Mouse (Mus musculus) intestine, postnatal 0 days (tissue): ENCODE results near the gene Eml6. TPM values are rescaled to one million over a fixed set of nuclear protein-coding genes. Genes with fewer than 3 reads are reported as not detected.
"Not testable (repeated sequence)": the region's sequence is repeated elsewhere in the genome, so short reads cannot be mapped to it uniquely, and the experiment has no call there.

ENCODE experiments used
- ATAC-seq: fragments of 200-750 bp; cut with Nextera tagmentation; 2 replicates; pipeline ENCODE4 v1.8.0; 2017; ENCODE audit warnings: mild to moderate bottlenecking, moderate TSS enrichment, moderate library complexity
- H3K27ac ChIP-seq: fragments of 300-500 bp; sonication (generic); 2 replicates; pipeline ENCODE4 v1.5.1; 2014; ENCODE audit warnings: mild to moderate bottlenecking, low read depth, low read length, moderate library complexity
- H3K27me3 ChIP-seq: fragments of 300-500 bp; sonication (generic); replicated peaks from 2 replicates; pipeline ENCODE4 v1.6.1; 2014; ENCODE audit warnings: low read length, mixed read lengths; ENCODE audit not compliant: control insufficient read depth, insufficient read depth
- H3K36me3 ChIP-seq: fragments of 300-500 bp; sonication (generic); 2 replicates; pipeline ENCODE4 v1.6.1; 2014; ENCODE audit warnings: mild to moderate bottlenecking, moderate library complexity; ENCODE audit not compliant: control insufficient read depth, insufficient read depth
- H3K4me1 ChIP-seq: fragments of 300-500 bp; sonication (generic); replicated peaks from 2 replicates; pipeline ENCODE4 v1.6.1; 2014; ENCODE audit warnings: antibody characterized with exemption, low read length, mixed read lengths; ENCODE audit not compliant: control insufficient read depth, insufficient read depth
- H3K4me2 ChIP-seq: fragments of 300-500 bp; sonication (generic); replicated peaks from 2 replicates; pipeline ENCODE4 v1.6.1; 2014; ENCODE audit warnings: low read depth, mild to moderate bottlenecking, moderate library complexity
- H3K4me3 ChIP-seq: fragments of 300-500 bp; sonication (generic); 2 replicates; pipeline ENCODE4 v1.5.1; 2014; ENCODE audit warnings: low read depth, low read length
- H3K9ac ChIP-seq: fragments of 300-500 bp; sonication (generic); 2 replicates; pipeline ENCODE4 v1.6.1; 2014; ENCODE audit warnings: mild to moderate bottlenecking, low read depth, low read length
- H3K9me3 ChIP-seq: fragments of 300-500 bp; sonication (generic); 2 replicates; pipeline ENCODE4 v1.6.1; 2016; ENCODE audit warnings: mixed run types; ENCODE audit not compliant: control insufficient read depth
- CTCF ChIP-seq: sonication (generic); IDR thresholded peaks from 2 replicates; pipeline ENCODE4 v1.5.1; 2016; ENCODE audit warnings: low read depth, mild to moderate bottlenecking, control low read depth, antibody characterized with exemption, moderate library complexity
- WGBS: fragments of 180-500 bp; shearing (Covaris S2); extraction: QIAGEN DNeasy Blood & Tissue Kit; methylation state at CpG from one replicate; pipeline ENCODE4 v1.1.7; 2014; 5-methylcytosine and 5-hydroxymethylcytosine counted together
- polyA plus RNA-seq: library from polyadenylated mRNA; unstranded; fragments of >200 nt; fragmentation: Nextera tagmentation; extraction: Ambion mirVana; gene quantifications from 2 replicates; pipeline ENCODE4 v1.2.1, GENCODE M21; 2015

The Eml6 gene
- polyA plus RNA-seq, 1 experiment from 2014 or later = 0.46 TPM

DNA sequence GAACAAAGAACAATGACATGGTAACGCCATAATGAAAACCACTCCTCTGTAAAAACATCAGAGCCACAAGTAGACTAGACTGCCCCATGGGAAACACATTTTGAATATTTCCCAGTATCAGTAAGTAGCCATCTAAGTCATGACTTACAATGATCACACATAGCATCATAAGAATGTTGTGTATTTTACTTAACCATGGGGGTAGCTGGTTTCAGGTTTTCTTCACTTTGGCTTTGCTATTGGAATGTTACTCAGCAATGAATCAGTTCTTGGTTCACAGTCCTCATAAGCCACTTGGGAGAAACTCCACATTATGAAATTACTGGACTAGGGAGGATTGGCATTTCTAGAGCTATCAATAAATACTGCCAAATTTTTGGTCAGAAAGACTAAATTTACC, 141.5 kb downstream of the Eml6 start:
- no peak for ATAC-seq
- no peaks in the 10 kb centered on the region for H3K36me3 ChIP-seq
- H3K27ac ChIP-seq = no peak overlapping the region
- H3K4me2 ChIP-seq = no peak overlapping the region
- no peak overlapping the region for H3K4me3 ChIP-seq
- no peak overlapping the region for H3K9ac ChIP-seq
- H3K4me1 ChIP-seq = no peaks in the 10 kb centered on the region
- WGBS = 85% methylated on average over 1 of the region's 1 CpGs
- H3K27me3 ChIP-seq = no peaks in the 10 kb centered on the region
- no peaks in the 10 kb centered on the region for H3K9me3 ChIP-seq
- no peak for TF ChIP-seq CTCF

DNA sequence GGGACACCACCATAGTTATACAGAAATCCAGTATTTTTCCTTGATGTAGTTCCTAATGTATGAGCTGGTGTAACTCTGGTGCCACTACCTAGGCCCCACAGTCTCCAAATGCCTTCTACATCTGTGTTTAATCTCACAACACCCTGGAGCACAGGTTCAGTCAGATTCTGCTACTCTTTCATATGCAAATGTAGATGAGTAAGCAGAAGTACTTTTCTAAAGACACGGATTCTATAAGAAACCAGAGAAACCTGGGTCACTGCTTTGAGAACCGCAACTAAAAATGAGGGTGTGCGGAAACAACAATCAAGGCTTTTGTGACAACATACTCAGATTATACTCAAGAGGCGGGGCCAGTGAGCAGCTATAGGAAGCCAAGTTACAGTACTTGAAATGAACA, 142.8 kb downstream of the Eml6 start:
- H3K4me3 ChIP-seq = no peak overlapping the region
- no peaks in the 10 kb centered on the region for H3K4me1 ChIP-seq
- H3K4me2 ChIP-seq = no peak overlapping the region
- no peaks in the 10 kb centered on the region for H3K9me3 ChIP-seq
- no peak overlapping the region for H3K27ac ChIP-seq
- no peak overlapping the region for H3K9ac ChIP-seq
- no peak for ATAC-seq
- WGBS = 83% methylated on average over 4 of the region's 4 CpGs
- no peaks in the 10 kb centered on the region for H3K27me3 ChIP-seq
- TF ChIP-seq CTCF = no peak
- H3K36me3 ChIP-seq = no peaks in the 10 kb centered on the region

DNA sequence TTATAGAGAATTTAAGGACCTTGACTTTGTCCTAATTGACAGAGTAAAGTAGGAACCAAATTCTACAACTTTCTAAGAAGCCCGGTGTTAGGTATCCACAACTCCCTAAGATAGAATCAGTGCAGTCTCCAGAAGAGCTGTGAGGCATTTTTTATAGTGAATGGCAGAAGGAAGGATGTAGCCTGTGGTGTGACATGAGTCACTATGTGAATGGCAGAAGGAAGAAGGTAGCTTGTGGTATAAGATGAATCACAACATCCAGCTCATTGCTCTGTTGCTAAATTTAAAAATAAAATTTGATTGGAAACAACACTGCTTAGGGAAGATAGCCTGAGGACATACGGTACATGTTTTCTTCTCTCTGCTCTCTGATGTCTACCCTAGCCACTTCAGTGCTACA, 146.2 kb downstream of the Eml6 start:
- Histone ChIP-seq H3K4me3 (no peak overlapping the region), H3K4me1 (no peaks in the 10 kb centered on the region), H3K4me2 (no peak overlapping the region), H3K27me3 (no peaks in the 10 kb centered on the region), H3K9me3 (no peaks in the 10 kb centered on the region), H3K36me3 (no peaks in the 10 kb centered on the region), H3K27ac (no peak overlapping the region), H3K9ac (no peak overlapping the region)
- no peak for ATAC-seq
- 82% methylated on average over 2 of the region's 2 CpGs for WGBS
- TF ChIP-seq CTCF = no peak

DNA sequence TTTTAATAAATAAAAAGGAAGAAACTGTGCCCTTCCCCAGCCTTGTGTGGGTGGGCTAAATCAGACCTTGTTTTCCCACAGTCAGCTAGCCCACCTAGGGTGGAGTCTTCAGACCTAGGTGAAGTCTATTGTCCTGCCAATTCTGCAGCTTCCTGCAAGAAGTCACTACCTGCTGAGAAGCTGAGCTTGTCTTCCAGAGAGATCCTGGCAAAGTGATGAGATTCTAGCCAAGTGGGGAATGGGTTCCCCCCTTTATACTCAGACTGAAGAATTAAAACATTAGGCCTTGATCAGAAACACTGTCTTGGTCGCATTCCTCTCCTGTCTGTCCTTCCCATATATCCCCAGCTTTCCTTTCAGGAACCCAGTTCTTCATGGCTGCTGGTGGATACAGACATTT, 147.9 kb downstream of the Eml6 start:
- no peak for TF ChIP-seq CTCF
- no peaks in the 10 kb centered on the region for H3K9me3 ChIP-seq

DNA sequence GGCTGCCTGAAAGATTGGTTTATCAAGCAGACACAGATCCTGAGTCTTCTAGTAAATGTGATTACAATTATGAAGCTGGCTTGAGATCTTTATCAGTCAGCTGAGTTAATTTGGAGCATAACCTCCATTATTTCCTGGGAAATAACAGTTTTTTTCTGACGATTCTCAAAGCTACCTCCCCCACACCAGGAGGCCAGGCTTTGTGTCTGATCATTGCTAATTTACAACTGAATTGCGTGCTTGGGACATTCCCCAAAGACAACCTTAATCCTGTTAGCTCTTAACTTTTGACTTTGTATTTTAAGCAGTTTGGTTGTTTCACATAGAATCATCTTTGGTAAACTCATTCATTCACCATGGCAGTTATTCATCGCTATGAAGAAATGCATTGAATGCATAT, 148.6 kb downstream of the Eml6 start:
- Histone ChIP-seq H3K4me3 (no peak overlapping the region), H3K36me3 (no peaks in the 10 kb centered on the region), H3K9ac (no peak overlapping the region), H3K4me1 (no peaks in the 10 kb centered on the region), H3K27me3 (no peaks in the 10 kb centered on the region), H3K9me3 (no peaks in the 10 kb centered on the region), H3K4me2 (no peak overlapping the region), H3K27ac (no peak overlapping the region)
- no peak for ATAC-seq
- TF ChIP-seq CTCF = no peak
- 81% methylated on average over 3 of the region's 3 CpGs for WGBS

More for the DNA sequence above, 147.9 kb downstream of the Eml6 start:
- H3K9ac ChIP-seq = no peak overlapping the region
- no peaks in the 10 kb centered on the region for H3K27me3 ChIP-seq
- H3K4me2 ChIP-seq = no peak overlapping the region
- H3K4me3 ChIP-seq = no peak overlapping the region
- H3K4me1 ChIP-seq = no peaks in the 10 kb centered on the region
- no peak for ATAC-seq
- 90% methylated on average over 1 of the region's 1 CpGs for WGBS
- no peak overlapping the region for H3K27ac ChIP-seq
- no peaks in the 10 kb centered on the region for H3K36me3 ChIP-seq

DNA sequence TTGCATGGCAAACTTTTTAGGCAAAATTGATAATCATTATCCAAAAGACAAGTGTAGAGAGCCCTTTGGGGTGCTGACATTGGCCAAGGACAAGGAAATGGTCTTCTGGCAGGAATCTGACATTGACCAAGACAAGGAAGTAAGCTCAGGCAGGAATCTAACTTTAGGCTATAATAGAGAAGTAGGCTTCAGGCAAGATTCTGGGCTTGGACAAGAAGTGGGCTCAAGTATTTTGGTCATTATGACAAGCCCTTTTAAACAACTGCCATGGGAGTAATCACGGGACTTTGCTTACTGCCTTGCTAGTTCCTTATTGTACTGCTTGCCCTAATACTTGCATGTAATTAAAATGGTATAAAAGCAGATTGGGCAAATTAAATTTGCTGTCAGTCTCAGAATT, 151.1 kb downstream of the Eml6 start:
- not testable (repeated sequence) for H3K4me1 ChIP-seq, H3K4me3 ChIP-seq, ATAC-seq, H3K36me3 ChIP-seq, H3K27me3 ChIP-seq, H3K27ac ChIP-seq, H3K4me2 ChIP-seq, H3K9ac ChIP-seq, H3K9me3 ChIP-seq
- 81% methylated on average over 1 of the region's 1 CpGs for WGBS

DNA sequence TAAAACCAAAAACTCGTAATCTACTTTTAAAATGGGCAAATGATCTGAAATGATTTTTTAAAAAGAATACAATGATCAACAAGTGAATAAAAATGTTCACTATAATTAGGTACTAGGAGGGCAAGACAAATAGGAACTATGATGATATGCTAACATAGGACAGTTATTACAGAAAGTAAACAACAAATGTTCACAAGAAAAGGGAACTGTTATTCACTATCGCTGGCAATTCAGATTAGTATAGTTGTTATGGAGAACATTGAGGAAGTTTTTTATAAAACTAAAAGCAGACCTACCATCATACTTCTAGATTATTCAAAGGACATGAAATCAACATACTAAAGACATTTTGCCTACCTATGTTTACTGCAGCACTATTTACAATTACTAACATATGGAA, 155.7 kb downstream of the Eml6 start:
- H3K36me3 ChIP-seq = no peaks in the 10 kb centered on the region
- H3K9me3 ChIP-seq = no peaks in the 10 kb centered on the region
- H3K9ac ChIP-seq = no peak overlapping the region
- TF ChIP-seq CTCF = no peak
- WGBS = 93% methylated on average over 2 of the region's 2 CpGs
- no peak overlapping the region for H3K27ac ChIP-seq
- no peak for ATAC-seq
- no peaks in the 10 kb centered on the region for H3K4me1 ChIP-seq
- no peaks in the 10 kb centered on the region for H3K27me3 ChIP-seq
- no peak overlapping the region for H3K4me2 ChIP-seq
- H3K4me3 ChIP-seq = no peak overlapping the region
